Mouse (Mus musculus) mouse embryonic stem cell (cell line): ENCODE data around the gene Crybb2.
"Not testable (repeated sequence)": the region's sequence is repeated elsewhere in the genome, so short reads cannot be mapped to it uniquely, and the experiment has no call there.

Experiments used
- in situ Hi-C, 2 experiments: fragments of 300-500 bp; cut with MboI; formaldehyde crosslinking; loops; 1 replicate in 1 of 2; 3 replicates in 1 of 2; pipeline ENCODE4 v1.14.3; 2019 to 2020; ENCODE audit warnings: low sequenced_read_pairs in 2 of 2, low pct_unique_long_range_greater_than_20kb in 1 of 2, mixed read lengths in 1 of 2; ENCODE audit not compliant: unreplicated experiment in 1 of 2

The Crybb2 gene

DNA sequence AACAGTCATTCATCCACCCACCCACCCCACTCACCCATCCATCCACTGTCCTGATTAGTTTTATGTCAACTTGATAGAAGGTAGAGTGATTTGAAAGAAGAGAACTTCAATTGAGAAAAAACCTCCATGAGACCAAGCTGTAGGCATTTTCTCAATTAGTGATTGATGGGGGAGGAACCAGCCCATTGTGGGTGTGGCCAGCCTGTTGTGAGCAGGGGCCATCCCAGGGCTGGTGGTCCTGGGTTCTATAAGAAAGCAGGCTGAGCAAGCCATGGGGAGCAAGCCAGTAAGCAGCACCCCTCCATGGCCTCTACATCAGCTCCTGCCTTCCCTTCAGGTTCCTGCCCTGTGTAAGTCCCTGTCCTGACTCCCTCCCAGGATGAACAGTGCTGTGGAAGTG, at the start of gene Crybb2:
TSS of gene Crybb2 (minus strand) at position 101 of the 400 bp plus-strand sequence.
- in situ Hi-C loops: loop anchor here in 1 of 2 experiments (25.0 kb wide), 1 partner anchor 608 kb away; no protein-coding TSS in a partner anchor

DNA sequence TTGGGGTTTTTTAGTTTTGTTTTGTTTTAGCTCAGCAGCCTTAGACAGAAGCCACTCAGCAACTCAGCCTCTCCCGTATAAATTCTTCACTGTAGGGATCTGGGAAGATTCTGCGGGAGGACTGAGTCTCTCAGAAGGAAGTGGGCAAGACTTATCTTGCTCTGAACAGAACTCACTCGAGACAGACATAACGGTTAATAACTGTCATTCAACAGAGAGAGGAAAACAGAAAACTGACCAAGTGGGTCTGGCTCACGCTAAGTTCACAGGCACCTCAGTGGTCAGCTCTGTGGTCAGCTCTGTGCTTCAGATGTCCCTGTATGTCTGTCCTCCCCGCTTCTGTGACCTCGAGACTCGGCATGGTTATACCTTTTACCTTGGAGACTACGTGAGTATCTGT, 49.4 kb upstream of the Crybb2 start:
- in situ Hi-C loops: no loop called here

- in situ Hi-C loops: no loop called here
Observed at GRCm38 (mm10) chr5:113118695-113119094, 48.8 kb upstream of the Crybb2 start.

DNA sequence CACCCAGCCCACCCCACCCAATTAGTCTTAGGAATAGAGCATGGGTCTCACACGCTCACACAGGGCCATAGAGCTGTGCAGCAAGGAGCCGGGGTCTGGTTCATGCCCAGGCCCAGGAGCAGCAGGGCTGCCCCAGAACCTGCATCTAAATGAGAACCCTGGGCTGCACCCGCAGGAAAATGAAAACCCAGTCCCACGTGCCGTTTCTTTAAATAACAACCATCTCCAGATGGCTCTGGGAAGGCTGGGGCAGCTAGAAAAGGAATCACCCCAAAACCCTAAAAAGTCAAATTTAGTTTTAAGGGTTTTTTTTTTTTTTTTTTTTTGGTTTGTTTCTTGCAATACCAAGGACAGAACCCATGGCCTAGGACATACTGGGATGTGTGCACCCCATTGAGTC, 47.4 kb upstream of the Crybb2 start:
- in situ Hi-C loops: no loop called here

DNA sequence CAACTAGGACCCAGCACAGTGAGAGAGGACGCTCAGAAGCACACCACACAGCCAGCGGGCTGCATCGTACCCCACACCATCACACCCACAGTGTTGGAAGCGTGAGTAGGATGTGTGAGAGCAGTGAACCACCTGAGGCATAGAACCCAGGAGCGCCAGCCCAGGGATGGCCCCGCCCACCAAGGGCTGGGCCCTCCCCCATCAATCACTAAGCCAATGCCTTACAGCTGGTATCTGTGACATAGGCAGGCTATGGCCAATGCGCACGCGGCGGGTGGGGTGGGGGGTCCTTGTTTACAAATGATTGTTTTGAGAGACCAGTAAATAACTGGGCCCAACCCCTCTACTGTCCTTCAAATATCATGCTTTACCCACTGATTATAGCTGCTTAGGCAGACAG, 46.0 kb upstream of the Crybb2 start:
- in situ Hi-C loops: no loop called here

GRCm38 (mm10) chr5:113114264-113115225, 44.6 kb upstream of the Crybb2 start:
- in situ Hi-C loops: no loop called here

GRCm38 (mm10) chr5:113113120-113113519, 43.2 kb upstream of the Crybb2 start:
- in situ Hi-C loops: no loop called here

- in situ Hi-C loops: no loop called here
Observed at GRCm38 (mm10) chr5:113111336-113111735, 41.4 kb upstream of the Crybb2 start.

- in situ Hi-C loops: no loop called here
Observed at GRCm38 (mm10) chr5:113110929-113111328, 41.0 kb upstream of the Crybb2 start.

- in situ Hi-C loops: not testable (repeated sequence)
Observed at GRCm38 (mm10) chr5:113109651-113110050, 39.7 kb upstream of the Crybb2 start.

- in situ Hi-C loops: no loop called here
Observed at GRCm38 (mm10) chr5:113108165-113108764, 38.3 kb upstream of the Crybb2 start.

- in situ Hi-C loops: no loop called here
Observed at GRCm38 (mm10) chr5:113107709-113108108, 37.8 kb upstream of the Crybb2 start.

GRCm38 (mm10) chr5:113106594-113106993, 36.7 kb upstream of the Crybb2 start:
- in situ Hi-C loops: no loop called here

- in situ Hi-C loops: no loop called here
Observed at GRCm38 (mm10) chr5:113105481-113105880, 35.6 kb upstream of the Crybb2 start.

DNA sequence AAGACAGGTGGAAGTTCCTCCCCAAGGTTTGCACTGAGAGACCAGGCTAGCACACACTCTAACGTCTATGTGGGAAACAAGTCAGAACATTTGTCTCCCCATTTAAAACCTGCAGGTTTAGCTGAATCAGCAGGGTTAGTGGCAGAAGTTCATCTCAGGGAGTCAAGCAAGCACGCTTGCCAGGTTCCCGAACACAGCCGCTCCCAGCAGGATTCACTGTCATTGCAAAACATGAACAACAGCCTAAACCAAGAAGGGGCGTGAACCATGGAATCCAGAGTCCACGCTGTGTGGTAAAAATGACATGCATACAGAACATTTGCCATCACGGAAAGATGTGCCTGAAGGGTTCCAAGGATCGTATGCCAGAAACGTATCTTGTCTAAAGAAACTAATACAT, 35.1 kb upstream of the Crybb2 start:
- in situ Hi-C loops: no loop called here

DNA sequence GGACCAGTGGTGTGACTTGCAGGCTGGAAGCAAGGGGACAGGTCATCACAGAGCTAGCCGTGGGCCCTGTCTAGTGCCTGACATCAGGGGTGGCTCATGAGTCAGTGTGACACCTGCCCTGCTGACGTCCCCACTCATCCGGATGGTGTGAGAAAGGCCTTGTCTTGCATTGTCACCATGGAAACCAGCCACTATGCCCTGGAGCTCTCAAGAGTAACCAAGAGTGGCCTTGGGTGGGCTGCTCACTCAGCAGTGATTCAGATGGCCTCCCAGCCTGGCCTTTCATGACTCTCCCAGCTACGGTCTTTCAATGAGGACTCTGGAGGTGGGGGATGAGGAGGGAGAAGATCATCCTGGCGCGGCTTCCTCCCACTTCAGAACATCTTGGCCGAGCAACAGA, 32.5 kb upstream of the Crybb2 start:
- in situ Hi-C loops: no loop called here

DNA sequence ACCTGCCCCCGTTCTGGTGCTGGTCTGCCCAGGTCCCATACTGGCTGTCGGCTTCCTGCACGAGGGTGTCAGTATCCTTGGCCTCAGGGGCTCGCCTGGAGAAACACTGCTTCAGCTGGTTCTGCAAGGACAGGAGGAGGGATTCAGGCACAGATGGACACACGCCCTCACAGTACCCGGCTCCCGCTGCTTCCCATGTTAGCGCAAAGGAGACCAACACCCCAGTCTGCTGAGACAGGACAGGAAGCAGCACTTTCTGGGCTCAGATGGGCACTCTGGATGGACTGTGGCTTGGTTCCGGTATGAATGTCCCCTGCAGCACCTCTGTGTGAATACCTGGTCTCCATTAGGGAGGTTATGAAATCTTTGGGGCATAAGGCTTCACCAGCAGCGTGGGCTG, 31.5 kb upstream of the Crybb2 start:
- in situ Hi-C loops: no loop called here

- in situ Hi-C loops: no loop called here
Observed at GRCm38 (mm10) chr5:113100422-113100821, 30.5 kb upstream of the Crybb2 start.

DNA sequence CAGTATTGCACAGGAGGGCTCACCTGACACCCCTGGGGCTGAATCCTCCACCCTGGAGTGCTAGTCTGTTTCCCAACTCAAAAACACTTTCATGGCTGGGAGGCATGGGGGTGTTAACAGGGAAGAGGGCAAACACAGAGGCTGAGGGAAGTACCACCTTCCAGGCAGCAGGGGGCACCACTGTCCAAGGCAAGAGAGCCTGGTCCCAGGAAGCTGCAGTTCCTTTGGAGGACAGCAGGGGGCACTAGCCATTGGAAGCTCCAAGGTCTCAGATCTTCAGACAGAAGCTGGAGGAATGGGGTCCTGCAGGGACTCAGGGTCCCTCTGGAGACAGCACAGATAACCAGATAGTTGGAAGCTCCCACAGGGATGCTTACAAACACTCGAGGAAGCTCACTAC, 29.6 kb upstream of the Crybb2 start:
- in situ Hi-C loops: loop anchor here (5.0 kb wide), 2 partner anchors 53 to 68 kb away; no protein-coding TSS in a partner anchor

GRCm38 (mm10) chr5:113097551-113097950, 27.6 kb upstream of the Crybb2 start:
- in situ Hi-C loops: loop anchor here (5.0 kb wide), 2 partner anchors 55 to 70 kb away; no protein-coding TSS in a partner anchor
